Comparison of ENCODE assay signal across 7 mouse cellular contexts in the genomic region with DNA sequence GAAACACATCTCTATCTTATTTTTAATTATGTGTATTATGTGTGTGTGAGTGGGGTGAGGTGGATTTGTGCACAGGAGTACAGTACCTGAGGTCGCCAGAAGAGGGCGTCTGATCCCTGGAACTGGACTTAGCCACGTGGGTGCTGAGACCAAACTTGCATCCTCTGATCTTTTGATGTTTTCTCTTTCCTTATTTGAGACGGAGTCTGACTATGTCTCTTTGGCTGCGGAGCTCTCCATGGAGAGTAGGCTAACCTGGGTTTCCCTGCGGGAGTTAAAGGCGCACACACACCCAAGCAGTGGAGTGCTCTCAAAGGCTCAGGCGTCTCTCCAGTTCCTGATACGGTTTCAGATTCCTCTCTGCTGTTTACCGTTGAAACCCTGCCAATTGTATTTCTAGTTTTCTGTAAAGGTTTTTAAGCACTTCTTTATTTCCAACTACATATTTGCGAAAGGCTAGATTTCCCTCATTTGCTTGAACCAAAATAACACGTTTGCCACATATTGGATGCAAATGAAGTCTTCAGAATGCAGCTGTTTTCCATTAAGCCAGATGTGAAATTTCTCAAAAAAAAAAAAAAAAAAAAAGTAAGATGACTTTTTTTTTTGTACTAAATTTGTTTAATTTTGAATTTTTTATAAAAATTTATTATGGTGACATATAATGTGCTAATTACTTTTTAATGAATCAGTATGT. TPM values are rescaled to one million over a fixed set of nuclear protein-coding genes. Genes with fewer than 3 reads are reported as not detected.
DNase-seq lines count a peak whose midpoint lies in the region; ATAC-seq lines count a peak whose summit lies in the region.

No protein-coding gene starts in this region.

- H3K4me3 ChIP-seq in limb, embryonic 11.5 days (ENCODE audit: low read depth, low read length) = peak overlapping the region; percentile 15; the same call in 1 of the 2 replicates
- H3K4me3 ChIP-seq in midbrain, embryonic 13.5 days (replicated peaks) = no peak overlapping the region

- peak; percentile 84 to 93 for DNase-seq in adrenal gland, adult (ENCODE audit: inconsistent age in 2 of 2, low spot score in 1 of 2)
- peak; percentile 65 for DNase-seq in embryo, embryonic 11.5 days (ENCODE audit: low read depth, low spot score)
- DNase-seq in heart, adult 11 months = peak; percentile 95
- DNase-seq in kidney, adult 11 months = peak; percentile 56
- peak; percentile 92 for DNase-seq in limb, embryonic 11.5 days (ENCODE audit: low spot score)
- DNase-seq in spleen, adult 12 weeks (ENCODE audit: low spot score) = peak; percentile 16

- no peaks in the 10 kb centered on the region for H3K27me3 ChIP-seq in limb, embryonic 11.5 days (ENCODE audit: control insufficient read depth, insufficient read depth, low read length)
- no peaks in the 10 kb centered on the region for H3K27me3 ChIP-seq in midbrain, embryonic 13.5 days

- H3K9ac ChIP-seq in limb, embryonic 11.5 days (ENCODE audit: low read length) = no peak overlapping the region
- H3K9ac ChIP-seq in midbrain, embryonic 13.5 days (replicated peaks) = no peak overlapping the region

- H3K4me2 ChIP-seq in limb, embryonic 11.5 days (ENCODE audit: low read depth, severe bottlenecking) = peak overlapping the region; percentile 39
- peak overlapping the region; percentile 29 for H3K4me2 ChIP-seq in midbrain, embryonic 13.5 days (replicated peaks)

- H3K9me3 ChIP-seq in limb, embryonic 11.5 days (ENCODE audit: control insufficient read depth, low read length) = no peaks in the 10 kb centered on the region
- no peaks in the 10 kb centered on the region for H3K9me3 ChIP-seq in midbrain, embryonic 13.5 days

- H3K4me1 ChIP-seq in limb, embryonic 11.5 days (ENCODE audit: control insufficient read depth, insufficient read depth, low read length) = no peaks in the 10 kb centered on the region
- H3K4me1 ChIP-seq in midbrain, embryonic 13.5 days (replicated peaks) = no peaks in the 10 kb centered on the region

- 9% methylated on average over 12 of the region's 12 CpGs for WGBS in limb, embryonic 11.5 days
- 19% methylated on average over 12 of the region's 12 CpGs for WGBS in midbrain, embryonic 13.5 days

- peak; percentile 80; the same call in 1 of the 2 replicates for ATAC-seq in limb, embryonic 11.5 days (ENCODE audit: insufficient number of reproducible peaks, low FRiP score, low TSS enrichment, low read depth)
- peak; percentile 73 for ATAC-seq in midbrain, embryonic 13.5 days

- no peak overlapping the region for H3K27ac ChIP-seq in limb, embryonic 11.5 days (replicated peaks; ENCODE audit: low read depth, low read length)
- no peak overlapping the region for H3K27ac ChIP-seq in midbrain, embryonic 13.5 days

- H3K36me3 ChIP-seq in limb, embryonic 11.5 days (ENCODE audit: control insufficient read depth, insufficient read depth, low read length) = no peaks in the 10 kb centered on the region
- H3K36me3 ChIP-seq in midbrain, embryonic 13.5 days = no peaks in the 10 kb centered on the region

RNA-seq across cellular contexts. Expression of a gene that starts 21.1 kb away (rescaled TPM):
- 28.7 and 31.9 TPM in 2 replicates for polyA plus RNA-seq in limb, embryonic 11.5 days (2014; fragmentation: Nextera tagmentation; extraction: Ambion mirVana)
- 40.4 and 42.2 TPM in 2 replicates for polyA plus RNA-seq in midbrain, embryonic 13.5 days (2015; fragmentation: Nextera tagmentation; extraction: Ambion mirVana)

Comparison
In these comparisons a context has a peak if more than half of its experiments do, and no peak if none do; other contexts are left out.
1. DNase-seq: peak in every context shown above with its lines; median percentile 95 in heart, adult 11 months; 92 in limb, embryonic 11.5 days; 88 in adrenal gland, adult; 65 in embryo, embryonic 11.5 days; 56 in kidney, adult 11 months; 16 in spleen, adult 12 weeks.